Mouse (Mus musculus) midbrain, embryonic 12.5 days (tissue): Measurements from ENCODE around the gene Adamts18. TPM values are rescaled to one million over a fixed set of nuclear protein-coding genes. Genes with fewer than 3 reads are reported as not detected.

Experiments used
- ATAC-seq: fragments of 200-750 bp; cut with Nextera tagmentation; 2 replicates; pipeline ENCODE4 v1.8.0; 2017; ENCODE audit warnings: low read depth, moderate TSS enrichment, moderate library complexity; ENCODE audit not compliant: low FRiP score
- H3K27ac ChIP-seq: fragments of 300-500 bp; sonication (generic); replicated peaks from 2 replicates; pipeline ENCODE4 v1.5.1; 2016; ENCODE audit warnings: mild to moderate bottlenecking
- H3K27me3 ChIP-seq: fragments of 300-500 bp; sonication (generic); 2 replicates; pipeline ENCODE4 v1.6.1; 2016; ENCODE audit warnings: mild to moderate bottlenecking
- H3K36me3 ChIP-seq: fragments of 300-500 bp; sonication (generic); 2 replicates; pipeline ENCODE4 v1.6.1; 2016
- H3K4me1 ChIP-seq: fragments of 300-500 bp; sonication (generic); 2 replicates; pipeline ENCODE4 v1.6.1; 2016
- H3K4me2 ChIP-seq: fragments of 300-500 bp; sonication (generic); replicated peaks from 2 replicates; pipeline ENCODE4 v1.6.1; 2016; ENCODE audit warnings: mild to moderate bottlenecking, moderate library complexity
- H3K4me3 ChIP-seq: fragments of 300-500 bp; sonication (generic); 2 replicates; pipeline ENCODE4 v1.5.1; 2016; ENCODE audit warnings: mild to moderate bottlenecking
- H3K9ac ChIP-seq: fragments of 300-500 bp; sonication (generic); replicated peaks from 2 replicates; pipeline ENCODE4 v1.6.1; 2016; ENCODE audit warnings: mild to moderate bottlenecking, moderate library complexity
- H3K9me3 ChIP-seq: fragments of 300-500 bp; sonication (generic); 2 replicates; pipeline ENCODE4 v1.6.1; 2016; ENCODE audit warnings: mild to moderate bottlenecking
- WGBS: fragments of 180-500 bp; shearing (Covaris S2); methylation state at CpG from one replicate; pipeline ENCODE4 v1.1.7; 2016; 5-methylcytosine and 5-hydroxymethylcytosine counted together
- polyA plus RNA-seq: library from polyadenylated mRNA; unstranded; fragments of >200 nt; fragmentation: Nextera tagmentation; extraction: Ambion mirVana; gene quantifications from 2 replicates; pipeline ENCODE4 v1.2.1, GENCODE M21; 2016

The Adamts18 gene
- polyA plus RNA-seq, result 1.1 and 2.0 TPM in 2 replicates

DNA sequence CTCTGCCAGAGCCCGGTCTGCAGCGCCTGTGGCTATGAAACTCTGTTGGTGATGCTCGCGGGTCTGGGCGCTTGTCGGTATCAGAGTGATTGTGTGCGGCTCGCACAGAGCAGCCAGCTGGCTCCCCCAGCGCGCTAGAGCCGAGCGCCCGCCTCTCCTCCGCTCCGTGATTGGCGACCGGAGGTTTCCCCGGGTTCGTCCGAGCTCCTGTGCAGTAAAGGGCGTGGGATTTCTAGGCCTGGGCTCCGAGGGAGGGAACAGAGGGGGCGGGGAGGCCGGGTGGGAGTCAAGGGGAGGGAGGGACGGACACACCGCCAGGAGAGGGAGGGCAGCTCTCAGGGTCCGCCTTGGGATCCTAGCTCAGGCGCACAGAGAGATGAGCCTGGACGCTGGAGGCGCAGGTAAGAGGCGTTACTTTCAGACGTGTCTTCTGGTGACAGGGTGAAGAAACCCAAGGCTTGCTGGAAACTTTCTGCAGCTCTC, at the start of gene Adamts18:
Gene Adamts18 (minus strand): TSS at position 86 of the 483 bp plus-strand sequence.
- H3K4me1 ChIP-seq, result peaks cover 18% of the 10 kb centered on the region
- ATAC-seq, result peak; percentile 80
- peak within 1 kb of the TSS; percentile 100 for H3K4me2 ChIP-seq
- peaks cover 50% of the 10 kb centered on the region for H3K27me3 ChIP-seq
- peak within 1 kb of the TSS; percentile 30; the same call in 1 of the 2 replicates for H3K27ac ChIP-seq
- peak within 1 kb of the TSS; percentile 71 for H3K9ac ChIP-seq
- peak within 1 kb of the TSS; percentile 66 for H3K4me3 ChIP-seq
- H3K36me3 ChIP-seq, result no peaks in the 10 kb centered on the region
- WGBS, result 2% methylated on average over 32 of the region's 32 CpGs
- no peaks in the 10 kb centered on the region for H3K9me3 ChIP-seq

DNA sequence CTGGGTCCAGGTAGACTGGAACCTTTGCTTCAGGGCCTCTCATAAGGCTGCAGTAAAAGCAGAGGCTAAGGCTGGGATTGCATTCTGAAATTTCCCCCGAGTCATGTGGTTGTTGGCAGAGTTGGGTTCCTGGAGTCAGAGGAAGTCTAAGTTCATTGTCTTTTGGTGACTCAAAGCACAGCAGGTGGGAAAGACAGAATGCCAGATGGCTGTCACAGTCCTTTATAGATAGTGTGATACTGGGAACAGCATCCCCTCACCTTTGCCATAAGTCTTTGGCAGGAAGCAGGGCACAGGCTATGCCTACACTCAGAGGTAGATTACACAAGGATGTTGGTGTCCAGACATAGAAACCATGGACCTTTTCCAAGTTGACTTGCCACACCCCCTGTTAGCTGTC, 47.9 kb upstream of the Adamts18 start:
- H3K4me2 ChIP-seq, result no peak overlapping the region
- no peaks in the 10 kb centered on the region for H3K9me3 ChIP-seq
- H3K27ac ChIP-seq, result no peak overlapping the region
- H3K4me3 ChIP-seq, result no peak overlapping the region
- 86% methylated on average over 1 of the region's 1 CpGs for WGBS
- no peaks in the 10 kb centered on the region for H3K27me3 ChIP-seq
- H3K9ac ChIP-seq, result no peak overlapping the region
- H3K36me3 ChIP-seq, result no peaks in the 10 kb centered on the region
- ATAC-seq, result no peak
- no peaks in the 10 kb centered on the region for H3K4me1 ChIP-seq

DNA sequence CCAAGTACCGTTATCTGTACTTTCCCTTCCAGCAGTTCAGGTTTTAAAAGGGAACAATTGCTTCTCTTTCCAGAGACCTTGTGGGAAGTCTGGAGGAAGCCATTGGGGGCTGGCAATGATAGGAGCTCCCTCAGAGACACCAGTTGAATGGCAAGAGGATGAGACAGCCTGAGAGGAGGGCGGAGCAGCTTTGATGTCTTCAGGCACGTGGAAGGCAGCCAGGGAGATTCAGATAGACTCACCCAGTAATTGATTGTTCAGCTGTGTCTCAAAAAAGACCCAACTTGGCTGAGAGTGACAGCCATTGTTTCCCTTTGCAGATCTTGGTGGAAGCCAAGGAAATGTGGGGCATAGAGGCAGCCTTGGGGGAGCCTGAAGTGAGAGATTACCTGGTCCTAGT, 42.8 kb upstream of the Adamts18 start:
- Histone ChIP-seq H3K27ac (no peak overlapping the region), H3K27me3 (no peaks in the 10 kb centered on the region), H3K36me3 (no peaks in the 10 kb centered on the region), H3K4me3 (no peak overlapping the region), H3K9me3 (no peaks in the 10 kb centered on the region), H3K9ac (no peak overlapping the region), H3K4me1 (no peaks in the 10 kb centered on the region), H3K4me2 (no peak overlapping the region)
- no peak for ATAC-seq
- 59% methylated on average over 3 of the region's 3 CpGs for WGBS

DNA sequence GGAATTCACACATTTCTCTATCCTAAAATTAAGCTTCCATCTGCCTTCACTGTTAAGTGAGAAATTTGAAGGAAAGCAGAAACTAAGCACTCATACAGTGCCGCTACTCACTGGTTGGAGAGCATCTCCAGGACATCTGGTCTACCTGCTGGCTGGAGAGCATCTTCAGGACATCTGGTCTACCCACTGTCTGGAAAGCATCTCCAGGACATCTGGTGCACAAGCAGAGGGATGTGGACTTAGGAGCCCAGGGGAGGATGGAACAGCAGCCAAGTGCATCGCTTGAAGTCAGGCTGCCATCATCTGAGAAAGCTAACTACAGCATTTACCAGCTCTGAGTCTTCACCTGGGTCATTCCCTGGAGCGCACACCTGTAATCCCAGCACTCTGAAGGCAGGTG, 38.0 kb upstream of the Adamts18 start:
- Histone ChIP-seq H3K4me1 (peaks cover 7% of the 10 kb centered on the region; the same call in 1 of the 2 replicates), H3K27me3 (peaks cover 16% of the 10 kb centered on the region; the same call in 1 of the 2 replicates), H3K9me3 (no peaks in the 10 kb centered on the region), H3K27ac (no peak overlapping the region), H3K36me3 (no peaks in the 10 kb centered on the region), H3K4me3 (no peak overlapping the region), H3K9ac (no peak overlapping the region), H3K4me2 (no peak overlapping the region)
- WGBS, result 93% methylated on average over 3 of the region's 3 CpGs
- no peak for ATAC-seq

DNA sequence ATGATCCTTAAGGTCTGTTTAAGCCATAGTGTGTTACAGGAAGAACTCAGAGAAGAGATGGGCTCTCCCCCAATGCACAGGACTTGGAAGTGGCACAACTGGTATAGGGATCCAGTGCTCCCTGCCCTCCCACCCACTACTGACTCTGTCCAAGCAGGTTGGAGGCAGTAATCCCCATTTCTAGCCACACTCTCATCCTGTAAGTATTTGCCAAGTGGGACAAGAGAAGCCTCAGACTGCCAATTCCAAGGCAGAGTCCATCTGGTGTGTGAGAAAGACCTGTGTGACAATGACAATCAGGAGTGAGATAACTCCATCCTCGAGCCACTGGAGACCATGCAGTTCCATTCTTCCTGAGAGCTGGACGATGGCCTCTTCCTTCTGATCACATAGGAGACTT, 36.6 kb upstream of the Adamts18 start:
- Histone ChIP-seq H3K27me3 (peaks cover 16% of the 10 kb centered on the region; the same call in 1 of the 2 replicates), H3K36me3 (no peaks in the 10 kb centered on the region), H3K4me1 (peaks cover 7% of the 10 kb centered on the region; the same call in 1 of the 2 replicates), H3K9me3 (no peaks in the 10 kb centered on the region), H3K4me3 (no peak overlapping the region), H3K27ac (no peak overlapping the region), H3K4me2 (no peak overlapping the region), H3K9ac (no peak overlapping the region)
- WGBS, result 74% methylated on average over 2 of the region's 2 CpGs
- no peak for ATAC-seq

DNA sequence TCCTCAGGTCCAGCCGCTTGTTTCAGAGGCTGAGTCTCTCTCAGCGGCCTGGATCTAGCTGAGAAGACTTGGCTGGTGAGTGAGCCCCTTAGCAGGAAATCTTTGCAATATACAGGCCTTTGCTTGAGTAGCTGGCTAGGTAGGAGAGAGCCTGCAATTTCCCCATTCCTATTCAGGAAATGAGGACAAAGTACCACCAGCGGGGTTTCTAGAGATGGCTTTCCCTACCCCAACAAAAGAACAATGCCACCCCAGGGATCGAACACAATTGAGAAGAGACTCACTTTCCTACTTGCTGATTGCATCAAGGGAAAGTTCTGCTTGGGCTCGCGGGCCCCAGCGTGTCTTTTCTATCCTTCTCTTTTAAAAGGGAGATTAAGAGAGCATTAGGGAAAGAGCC, 35.5 kb upstream of the Adamts18 start:
- H3K9ac ChIP-seq, result no peak overlapping the region
- H3K27ac ChIP-seq, result no peak overlapping the region

DNA sequence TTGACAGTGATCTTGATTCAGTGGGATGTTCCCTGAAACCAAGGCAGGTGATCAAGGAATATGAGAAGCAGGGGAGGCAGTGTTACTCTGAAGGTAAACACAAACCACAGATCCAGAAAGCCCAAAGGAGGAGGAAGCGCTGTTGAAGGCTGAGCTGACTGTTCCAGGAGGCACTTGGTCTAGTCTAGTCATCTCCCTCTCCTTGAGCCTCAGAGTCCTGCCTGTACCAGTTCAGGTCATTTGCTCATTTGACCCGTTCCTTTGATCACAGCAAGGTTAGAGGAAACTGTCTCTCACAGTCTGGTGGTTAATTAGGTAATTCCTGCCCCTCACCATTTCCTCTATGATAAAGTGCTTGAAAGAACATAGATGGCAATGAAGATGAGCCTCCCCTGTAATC, 34.0 kb upstream of the Adamts18 start:
- no peak overlapping the region for H3K4me2 ChIP-seq
- no peak for ATAC-seq
- no peak overlapping the region for H3K4me3 ChIP-seq
- H3K9me3 ChIP-seq, result no peaks in the 10 kb centered on the region
- peaks cover 16% of the 10 kb centered on the region; the same call in 1 of the 2 replicates for H3K27me3 ChIP-seq
- H3K27ac ChIP-seq, result no peak overlapping the region
- peaks cover 7% of the 10 kb centered on the region; the same call in 1 of the 2 replicates for H3K4me1 ChIP-seq
- no peak overlapping the region for H3K9ac ChIP-seq
- H3K36me3 ChIP-seq, result no peaks in the 10 kb centered on the region
- 79% methylated on average over 2 of the region's 2 CpGs for WGBS

More for the DNA sequence above, 35.5 kb upstream of the Adamts18 start:
- H3K4me1 ChIP-seq, result peaks cover 7% of the 10 kb centered on the region; the same call in 1 of the 2 replicates
- no peak overlapping the region for H3K4me2 ChIP-seq
- H3K4me3 ChIP-seq, result no peak overlapping the region
- no peaks in the 10 kb centered on the region for H3K9me3 ChIP-seq
- H3K36me3 ChIP-seq, result no peaks in the 10 kb centered on the region
- 4% methylated on average over 7 of the region's 7 CpGs for WGBS
- no peak for ATAC-seq
- peaks cover 16% of the 10 kb centered on the region; the same call in 1 of the 2 replicates for H3K27me3 ChIP-seq

DNA sequence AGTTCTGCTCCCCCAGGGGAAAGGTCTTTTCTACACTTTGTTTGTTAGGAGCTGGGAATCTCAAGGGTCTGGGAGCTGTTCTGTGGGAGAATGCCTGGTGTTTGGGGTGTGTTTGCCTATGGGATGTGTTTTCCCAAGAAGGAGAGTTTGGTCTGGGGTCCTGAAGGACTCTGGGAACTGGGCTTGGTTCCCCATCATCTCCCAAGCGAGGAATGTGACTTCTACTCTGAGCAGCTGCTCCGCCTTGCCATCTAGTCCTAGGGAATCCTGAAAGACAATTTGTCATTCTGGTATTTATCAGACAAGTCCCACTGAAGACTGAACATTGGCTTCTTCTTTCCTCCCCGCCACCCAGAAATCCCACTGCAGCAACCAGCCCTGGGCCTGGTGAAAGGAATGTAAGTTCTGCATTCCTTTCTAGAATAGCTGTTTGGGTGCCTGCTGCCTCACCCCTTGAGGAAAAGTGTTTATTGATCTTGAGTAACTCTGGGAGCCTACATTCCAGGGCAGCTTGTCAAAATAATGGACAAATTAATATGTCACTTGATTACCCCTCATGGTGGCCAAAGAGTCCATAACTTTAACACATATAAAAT, 30.0 kb upstream of the Adamts18 start:
- Histone ChIP-seq H3K4me1 (no peaks in the 10 kb centered on the region), H3K9ac (no peak overlapping the region), H3K27me3 (0 out of 2 replicates have a peak, but pooled peaks cover 11% of the 10 kb centered on the region), H3K4me2 (no peak overlapping the region), H3K36me3 (no peaks in the 10 kb centered on the region), H3K9me3 (no peaks in the 10 kb centered on the region), H3K4me3 (no peak overlapping the region), H3K27ac (no peak overlapping the region)
- no peak for ATAC-seq
- WGBS, result 73% methylated on average over 3 of the region's 3 CpGs

DNA sequence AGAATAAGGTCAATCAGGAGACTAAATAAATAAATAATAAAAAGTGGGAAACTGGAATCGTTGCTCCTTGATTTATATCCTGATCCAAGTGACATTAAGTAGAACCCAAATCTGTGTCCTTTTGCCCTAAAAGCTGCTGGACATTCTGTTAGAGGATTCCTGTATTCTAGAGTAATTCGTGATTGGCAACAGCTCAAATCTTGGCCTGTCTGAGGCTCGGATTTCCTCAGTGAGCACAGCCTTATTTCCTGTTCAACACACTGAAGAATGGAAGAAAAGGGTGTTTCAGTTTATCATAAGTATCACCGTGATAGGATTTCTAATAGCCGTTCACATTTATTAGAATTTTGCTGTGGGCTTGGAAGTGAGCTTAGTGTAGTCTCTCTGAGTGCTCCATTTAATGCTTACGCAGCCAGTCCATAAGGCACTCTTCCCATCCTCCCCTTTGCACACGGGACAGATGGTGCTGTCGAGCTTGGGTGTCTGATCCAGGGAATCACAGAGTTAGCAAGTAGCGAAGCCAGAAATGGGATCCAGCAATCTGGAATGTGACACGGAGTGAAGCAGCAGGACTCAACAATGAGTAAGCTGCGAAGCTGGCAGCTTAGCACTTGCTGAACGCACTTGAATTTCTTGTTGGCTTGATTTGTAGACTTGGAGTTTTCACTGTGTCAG, 25.0 kb upstream of the Adamts18 start:
- Histone ChIP-seq H3K27ac (no peak overlapping the region), H3K27me3 (no peaks in the 10 kb centered on the region), H3K36me3 (no peaks in the 10 kb centered on the region), H3K9me3 (no peaks in the 10 kb centered on the region), H3K9ac (no peak overlapping the region), H3K4me3 (no peak overlapping the region), H3K4me1 (no peaks in the 10 kb centered on the region), H3K4me2 (no peak overlapping the region)
- ATAC-seq, result no peak
- WGBS, result 87% methylated on average over 12 of the region's 12 CpGs

DNA sequence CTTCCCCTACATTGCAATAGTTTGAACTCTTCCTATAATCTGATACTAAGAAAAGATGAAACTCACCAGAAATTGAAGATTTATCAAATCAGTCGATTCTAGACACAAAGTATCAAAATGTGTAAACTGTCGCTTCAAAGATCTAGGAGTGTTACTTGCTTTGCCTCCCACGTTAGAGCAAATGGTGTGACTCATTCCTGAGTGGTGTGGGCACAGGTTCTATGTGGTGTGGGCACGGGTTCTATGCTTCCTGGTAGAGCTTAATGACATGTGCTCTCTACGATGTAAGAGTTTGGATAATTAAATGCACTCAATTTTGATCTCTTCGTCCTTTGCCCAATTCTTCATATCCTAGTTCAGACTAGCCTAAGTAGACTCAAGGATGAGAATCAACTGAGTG, 23.9 kb upstream of the Adamts18 start:
- ATAC-seq, result no peak
- Histone ChIP-seq H3K4me1 (no peaks in the 10 kb centered on the region), H3K36me3 (no peaks in the 10 kb centered on the region), H3K4me3 (no peak overlapping the region), H3K9ac (no peak overlapping the region), H3K27ac (no peak overlapping the region), H3K9me3 (no peaks in the 10 kb centered on the region), H3K4me2 (no peak overlapping the region), H3K27me3 (no peaks in the 10 kb centered on the region)
- WGBS, result 90% methylated on average over 6 of the region's 6 CpGs

DNA sequence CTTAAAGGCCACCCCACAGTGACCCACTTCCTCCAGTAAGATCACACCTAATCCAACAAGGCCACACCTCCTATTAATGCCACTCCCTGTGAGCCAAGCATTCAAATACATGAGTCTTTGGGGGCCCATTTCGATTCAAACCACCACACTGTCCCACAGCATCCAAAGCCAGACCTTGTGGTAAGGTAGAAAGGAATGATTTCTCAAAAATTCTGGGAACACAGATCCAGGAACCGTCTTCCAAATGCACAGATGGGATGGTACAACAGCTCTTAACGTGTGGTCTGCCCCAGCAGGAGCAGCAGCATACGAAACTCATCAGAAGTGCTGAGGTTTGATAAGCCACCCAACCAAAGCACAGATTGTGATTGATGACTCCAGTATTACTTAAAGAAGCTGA, 18.0 kb upstream of the Adamts18 start:
- Histone ChIP-seq H3K9ac (no peak overlapping the region), H3K27ac (no peak overlapping the region), H3K9me3 (no peaks in the 10 kb centered on the region), H3K4me1 (no peaks in the 10 kb centered on the region), H3K36me3 (no peaks in the 10 kb centered on the region), H3K4me2 (no peak overlapping the region), H3K27me3 (no peaks in the 10 kb centered on the region), H3K4me3 (no peak overlapping the region)
- WGBS, result 79% methylated on average over 4 of the region's 4 CpGs
- ATAC-seq, result no peak

DNA sequence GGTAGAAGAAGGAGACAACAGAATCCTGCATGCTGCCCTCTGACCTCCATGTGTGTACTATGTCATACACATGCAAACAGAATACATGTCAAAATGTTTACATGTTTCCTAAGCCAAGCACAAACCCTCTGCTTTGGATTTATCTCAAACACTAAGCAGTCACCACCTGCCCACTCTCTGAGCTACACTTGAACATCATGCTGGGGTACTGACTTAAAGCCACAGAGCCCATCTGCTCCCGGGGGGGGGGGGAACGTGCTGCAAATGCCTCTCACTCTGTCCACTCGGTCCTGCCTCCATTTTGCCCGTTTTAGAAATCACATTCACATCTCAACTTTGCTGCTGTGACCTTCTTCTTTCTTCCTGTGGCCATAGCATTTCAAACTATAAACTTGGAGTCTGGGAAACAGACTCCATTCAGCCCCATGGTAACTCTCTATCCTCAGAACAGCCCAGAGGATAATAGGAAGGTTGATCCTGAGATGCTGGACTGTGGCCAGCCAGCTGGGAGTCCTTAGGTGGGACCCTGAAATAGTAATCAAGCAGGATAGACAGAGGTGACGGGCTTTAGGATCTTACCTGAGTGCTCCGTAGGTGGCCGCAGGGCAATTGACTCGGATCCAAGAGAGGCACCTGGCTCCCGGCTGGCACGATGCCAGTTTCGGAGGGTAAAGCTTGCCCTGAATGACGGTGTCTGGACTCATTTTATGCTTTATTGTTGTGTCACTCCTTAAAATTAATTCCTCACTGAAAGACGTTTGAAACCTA, 17.0 kb upstream of the Adamts18 start:
- Histone ChIP-seq H3K27ac (no peak overlapping the region), H3K4me2 (no peak overlapping the region), H3K27me3 (no peaks in the 10 kb centered on the region), H3K36me3 (no peaks in the 10 kb centered on the region), H3K9ac (no peak overlapping the region), H3K4me1 (no peaks in the 10 kb centered on the region), H3K4me3 (no peak overlapping the region), H3K9me3 (no peaks in the 10 kb centered on the region)
- WGBS, result 81% methylated on average over 13 of the region's 13 CpGs
- ATAC-seq, result no peak
